Mouse (Mus musculus) liver, embryonic 12.5 days (tissue): ENCODE results near the gene Orai1. TPM values are rescaled to one million over a fixed set of nuclear protein-coding genes. Genes with fewer than 3 reads are reported as not detected.

Experiments
- ATAC-seq: fragments of 200-750 bp; cut with Nextera tagmentation; 2 replicates; pipeline ENCODE4 v1.8.0; 2017; ENCODE audit warnings: moderate number of reproducible peaks, mild to moderate bottlenecking, moderate library complexity
- H3K27ac ChIP-seq: fragments of 300-500 bp; sonication (generic); 2 replicates; pipeline ENCODE4 v1.5.1; 2016; ENCODE audit warnings: mild to moderate bottlenecking
- H3K27me3 ChIP-seq: fragments of 300-500 bp; sonication (generic); replicated peaks from 2 replicates; pipeline ENCODE4 v1.6.1; 2016; ENCODE audit warnings: mild to moderate bottlenecking, moderate library complexity
- H3K36me3 ChIP-seq: fragments of 300-500 bp; sonication (generic); 2 replicates; pipeline ENCODE4 v1.6.1; 2016; ENCODE audit warnings: mild to moderate bottlenecking, moderate library complexity
- H3K4me1 ChIP-seq: fragments of 300-500 bp; sonication (generic); 2 replicates; pipeline ENCODE4 v1.6.1; 2016
- H3K4me2 ChIP-seq: fragments of 300-500 bp; sonication (generic); 2 replicates; pipeline ENCODE4 v1.6.1; 2016; ENCODE audit warnings: mild to moderate bottlenecking, moderate library complexity
- H3K4me3 ChIP-seq: fragments of 300-500 bp; sonication (generic); 2 replicates; pipeline ENCODE4 v1.5.1; 2016; ENCODE audit warnings: mild to moderate bottlenecking, moderate library complexity
- H3K9ac ChIP-seq: fragments of 300-500 bp; sonication (generic); 2 replicates; pipeline ENCODE4 v1.6.1; 2016; ENCODE audit warnings: mild to moderate bottlenecking, moderate library complexity
- H3K9me3 ChIP-seq: fragments of 300-500 bp; sonication (generic); replicated peaks from 2 replicates; pipeline ENCODE4 v1.6.1; 2016; ENCODE audit warnings: mild to moderate bottlenecking, moderate library complexity
- whole genome bisulfite sequencing: fragments of 180-500 bp; shearing (Covaris S2); methylation state at CpG from one replicate; pipeline ENCODE4 v1.1.7; 2016; ENCODE audit not compliant: insufficient replicate concordance; 5-methylcytosine and 5-hydroxymethylcytosine counted together
- polyA plus RNA-seq: library from polyadenylated mRNA; unstranded; fragments of >200 nt; fragmentation: Nextera tagmentation; extraction: Ambion mirVana; gene quantifications from 2 replicates; pipeline ENCODE4 v1.2.1, GENCODE M21; 2016

Gene Orai1
- polyA plus RNA-seq, 1 experiment from 2014 or later, result 11.6 TPM

DNA sequence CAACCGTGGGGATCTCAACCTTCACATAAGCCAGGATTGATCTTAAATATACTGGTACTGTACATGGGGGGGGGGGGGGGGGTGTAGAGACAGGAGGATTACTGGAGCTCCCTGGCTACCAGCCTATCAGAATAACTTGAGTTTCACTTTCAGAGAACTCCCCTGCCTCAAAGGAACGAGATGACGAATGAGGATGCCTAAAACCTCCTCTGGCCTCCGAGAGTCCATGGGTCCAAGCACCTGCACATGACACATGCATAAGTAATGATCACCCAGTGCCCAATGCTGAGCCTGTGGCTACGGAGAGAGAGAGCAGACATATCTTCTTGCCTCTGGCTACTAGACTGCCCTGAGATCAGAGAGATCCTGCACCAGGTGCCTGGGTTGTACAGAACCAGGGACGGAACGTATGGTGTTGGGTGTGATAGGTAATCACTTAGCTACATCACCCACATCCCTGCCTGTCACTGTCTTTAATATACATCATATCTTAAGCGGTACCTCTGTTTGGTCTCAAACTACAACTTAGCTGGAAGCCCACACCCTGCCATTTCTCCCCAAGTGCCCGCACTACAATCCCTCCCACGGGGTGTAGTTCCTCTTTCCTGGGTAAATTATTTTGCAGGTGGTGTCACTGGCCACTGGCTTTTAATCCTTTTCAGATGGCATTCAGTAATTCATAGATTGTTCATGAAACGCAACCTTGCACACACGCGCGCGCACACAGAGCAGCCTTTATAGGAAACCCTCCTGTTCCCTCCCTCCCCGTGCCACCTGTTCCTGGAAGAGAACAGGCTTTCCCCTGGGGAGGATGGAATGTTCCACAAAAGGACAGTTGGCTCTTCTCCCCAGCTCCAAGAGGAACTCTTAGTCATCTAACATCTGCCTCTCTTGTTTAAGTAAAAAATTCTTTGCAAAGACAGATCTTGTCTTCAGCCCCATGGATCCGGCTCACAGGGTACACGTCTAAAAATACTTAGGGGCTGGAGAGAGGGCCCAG is 17.4 kb upstream of the Orai1 start:
- WGBS, result 74% methylated on average over 18 of the region's 18 CpGs
- no peak for ATAC-seq

DNA sequence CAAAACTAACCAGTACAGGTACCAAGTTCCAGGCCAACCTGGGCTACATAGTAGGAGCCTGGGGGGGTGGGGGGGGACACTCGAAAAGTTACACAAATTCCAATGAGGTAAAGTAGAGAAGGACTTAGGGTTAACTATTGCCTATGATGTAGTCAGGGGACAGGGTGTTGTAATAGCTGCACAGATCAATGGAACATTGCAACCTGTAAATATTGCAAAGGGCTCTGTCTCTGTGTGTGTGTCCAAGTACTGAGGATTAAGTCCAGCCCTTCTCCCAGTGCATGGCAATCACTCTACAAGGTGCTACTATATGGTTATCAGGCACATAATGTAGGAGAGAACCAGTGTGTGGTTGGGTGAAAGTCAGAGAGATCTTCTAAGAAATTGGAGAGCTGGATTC is 14.0 kb upstream of the Orai1 start:
- ATAC-seq, result peak; percentile 72; the same call in 1 of the 2 replicates
- Histone ChIP-seq H3K4me1 (0 out of 2 replicates have a peak, but pooled peaks cover 1% of the 10 kb centered on the region), H3K9me3 (no peaks in the 10 kb centered on the region), H3K4me3 (no peak overlapping the region), H3K27me3 (0 out of 2 replicates have a peak, but pooled peaks cover 6% of the 10 kb centered on the region), H3K4me2 (no peak overlapping the region), H3K36me3 (no peaks in the 10 kb centered on the region), H3K27ac (0 out of 2 replicates have a peak overlapping the region, but pooled peaks have one; percentile 28), H3K9ac (no peak overlapping the region)
- WGBS, result 22% methylated on average over 1 of the region's 1 CpGs

More for the DNA sequence above, 17.4 kb upstream of the Orai1 start:
- Histone ChIP-seq H3K27ac (no peak overlapping the region), H3K9ac (no peak overlapping the region), H3K4me3 (no peak overlapping the region), H3K27me3 (0 out of 2 replicates have a peak, but pooled peaks cover 4% of the 10 kb centered on the region), H3K36me3 (no peaks in the 10 kb centered on the region), H3K4me1 (peaks cover 8% of the 10 kb centered on the region; the same call in 1 of the 2 replicates), H3K4me2 (no peak overlapping the region), H3K9me3 (no peaks in the 10 kb centered on the region)

DNA sequence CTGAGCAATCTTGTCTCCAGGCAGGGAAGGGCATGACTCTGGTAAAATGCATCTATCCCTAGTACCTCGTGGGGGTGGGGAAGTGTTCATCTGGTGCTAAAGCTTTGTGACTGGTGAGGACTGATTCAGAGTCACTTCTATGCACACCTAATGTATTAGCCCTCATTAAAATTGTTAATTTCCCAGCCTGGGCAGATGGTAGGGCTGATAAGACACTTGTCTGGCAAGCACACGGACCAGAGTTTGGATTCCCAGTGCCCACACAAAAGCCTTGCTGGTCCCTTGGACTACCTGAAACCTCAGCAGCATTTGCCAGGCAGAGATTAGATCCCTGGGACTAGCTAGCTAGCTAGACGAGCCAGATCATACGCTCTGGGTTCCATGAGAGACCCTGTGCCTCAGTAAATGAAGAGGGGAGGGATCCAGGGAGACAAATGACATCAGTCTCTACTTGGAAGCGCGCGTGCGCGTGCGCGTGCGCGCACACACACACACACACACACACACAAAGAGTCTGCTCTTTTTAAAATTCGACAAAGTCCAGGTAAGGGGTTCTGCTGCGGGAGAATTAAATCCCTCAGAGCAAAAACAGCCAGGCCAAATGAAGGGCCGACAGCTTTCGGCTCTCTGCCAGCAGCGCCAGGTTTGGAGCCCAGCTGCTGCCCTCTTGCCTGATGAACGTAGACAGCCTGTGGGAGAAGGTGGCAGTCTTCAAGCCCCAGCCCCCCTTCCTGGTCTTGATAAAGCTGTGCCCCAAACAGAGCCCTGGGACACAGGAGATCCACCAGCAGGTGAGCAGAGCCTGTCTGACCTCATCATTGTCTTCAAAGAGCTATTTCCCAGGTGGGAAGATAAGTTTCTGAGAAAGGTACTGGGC is 8.9 kb upstream of the Orai1 start:
- WGBS, result 61% methylated on average over 19 of the region's 19 CpGs
- Histone ChIP-seq H3K9me3 (no peaks in the 10 kb centered on the region), H3K36me3 (no peaks in the 10 kb centered on the region), H3K4me1 (peaks cover 7% of the 10 kb centered on the region; the same call in 1 of the 2 replicates), H3K27ac (no peak overlapping the region), H3K4me3 (no peak overlapping the region), H3K9ac (no peak overlapping the region), H3K27me3 (peaks cover 14% of the 10 kb centered on the region; the same call in 1 of the 2 replicates), H3K4me2 (no peak overlapping the region)
- ATAC-seq, result no peak

DNA sequence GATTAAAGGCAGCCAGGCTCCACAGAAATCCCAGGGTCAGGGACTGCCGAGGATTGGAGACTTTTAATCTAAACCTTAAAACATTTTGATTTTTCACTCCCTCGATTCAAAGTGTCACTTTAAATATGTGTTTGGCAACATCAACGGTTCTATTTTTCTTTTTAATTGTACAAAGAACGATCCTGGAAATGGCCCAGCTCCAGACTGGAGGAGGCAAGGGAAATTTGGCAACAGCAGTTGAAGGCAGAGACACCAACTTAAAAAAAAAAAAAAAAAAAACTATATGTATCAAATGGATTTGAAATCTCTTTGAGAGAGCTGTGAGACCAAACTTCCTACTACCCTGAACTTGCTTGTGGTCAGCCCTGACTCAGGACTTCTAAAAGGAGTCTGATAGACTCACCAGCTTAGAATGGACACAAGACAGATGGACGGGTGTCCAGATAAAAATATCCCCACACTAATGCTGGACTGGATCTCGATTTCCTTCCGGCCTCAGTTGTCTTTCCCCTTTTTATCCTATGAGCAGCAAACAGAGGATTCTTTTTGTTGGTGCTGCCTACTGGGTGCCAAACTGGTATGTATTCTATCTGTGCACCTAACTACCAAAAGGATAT is 5.9 kb upstream of the Orai1 start:
- ATAC-seq, result no peak

DNA sequence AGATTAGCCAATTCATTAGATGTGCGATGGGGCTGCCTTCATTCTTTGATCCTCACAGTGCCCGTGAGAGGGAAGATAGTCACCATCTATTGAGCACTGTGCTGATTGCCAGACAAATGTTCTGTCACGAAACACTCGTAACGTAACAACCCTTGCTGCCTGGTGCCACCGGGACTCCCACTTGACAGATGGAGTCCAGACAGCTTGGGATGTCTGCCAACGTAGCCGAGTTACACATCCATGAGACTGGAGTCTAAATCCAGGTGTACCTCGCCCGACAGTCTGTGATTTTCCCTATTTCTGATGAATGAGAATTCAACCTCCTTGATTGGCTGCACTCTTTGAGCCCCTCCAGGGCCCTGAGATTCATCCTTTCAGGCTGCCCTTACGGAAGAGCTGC is 5.0 kb upstream of the Orai1 start:
- WGBS, result 74% methylated on average over 11 of the region's 11 CpGs

More for the DNA sequence above, 5.9 kb upstream of the Orai1 start:
- Histone ChIP-seq H3K27me3 (peaks cover 14% of the 10 kb centered on the region; the same call in 1 of the 2 replicates), H3K4me2 (no peak overlapping the region), H3K27ac (no peak overlapping the region), H3K4me3 (no peak overlapping the region), H3K36me3 (no peaks in the 10 kb centered on the region), H3K4me1 (peaks cover 13% of the 10 kb centered on the region), H3K9me3 (no peaks in the 10 kb centered on the region), H3K9ac (no peak overlapping the region)
- 57% methylated on average over 7 of the region's 7 CpGs for WGBS

DNA sequence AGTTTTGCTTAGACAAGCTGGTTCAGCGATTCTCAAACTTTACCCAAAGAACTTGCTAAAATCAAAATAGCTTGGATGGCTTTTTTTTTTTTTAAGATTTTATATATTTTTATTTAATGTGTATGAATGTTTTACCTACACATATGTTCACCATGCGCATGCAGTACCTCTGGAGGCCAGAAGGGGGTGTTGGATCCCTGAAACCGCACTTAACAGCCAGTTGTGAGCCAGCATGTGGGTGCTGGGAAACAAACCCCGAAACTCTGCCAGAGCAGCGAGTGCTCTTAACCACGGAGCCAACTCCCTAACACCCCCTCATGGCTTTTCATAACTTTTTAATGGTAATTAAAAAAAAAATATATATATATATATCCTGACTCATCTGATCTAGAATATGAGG is 4.1 kb upstream of the Orai1 start:
- peaks cover 26% of the 10 kb centered on the region for H3K4me1 ChIP-seq
- no peak overlapping the region for H3K27ac ChIP-seq
- no peaks in the 10 kb centered on the region for H3K36me3 ChIP-seq
- no peak overlapping the region for H3K4me3 ChIP-seq
- H3K27me3 ChIP-seq, result peaks cover 14% of the 10 kb centered on the region; the same call in 1 of the 2 replicates
- H3K9me3 ChIP-seq, result no peaks in the 10 kb centered on the region
- no peak overlapping the region for H3K9ac ChIP-seq
- no peak overlapping the region for H3K4me2 ChIP-seq
- WGBS, result 83% methylated on average over 6 of the region's 6 CpGs
- no peak for ATAC-seq

More for the DNA sequence above, 5.0 kb upstream of the Orai1 start:
- Histone ChIP-seq H3K4me2 (no peak overlapping the region), H3K27me3 (peaks cover 14% of the 10 kb centered on the region; the same call in 1 of the 2 replicates), H3K27ac (no peak overlapping the region), H3K4me1 (peaks cover 20% of the 10 kb centered on the region), H3K9ac (no peak overlapping the region), H3K9me3 (no peaks in the 10 kb centered on the region), H3K36me3 (no peaks in the 10 kb centered on the region), H3K4me3 (no peak overlapping the region)
- no peak for ATAC-seq

DNA sequence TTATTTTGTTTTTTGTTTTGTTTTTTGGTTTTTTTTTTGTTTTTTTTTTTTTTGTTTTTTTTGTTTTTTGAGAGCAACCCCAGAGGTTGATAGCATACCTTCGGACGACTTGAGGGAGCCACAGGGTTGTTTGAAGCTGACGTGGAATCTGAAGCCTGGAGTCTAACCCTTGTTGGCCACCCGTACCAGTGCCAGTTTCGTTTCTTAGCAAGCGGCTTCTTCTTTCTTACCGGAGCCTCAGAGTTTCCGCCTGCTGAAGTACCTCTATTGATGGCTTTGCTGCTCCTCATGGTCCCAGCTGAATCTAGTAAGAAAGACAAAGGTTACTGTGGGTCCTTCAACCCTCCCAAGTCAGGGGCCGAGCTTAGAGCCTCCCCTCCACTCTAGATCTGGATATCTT is 3.2 kb upstream of the Orai1 start:
- no peak for ATAC-seq
- H3K9me3 ChIP-seq, result no peaks in the 10 kb centered on the region
- H3K27ac ChIP-seq, result no peak overlapping the region
- no peaks in the 10 kb centered on the region for H3K36me3 ChIP-seq
- peaks cover 28% of the 10 kb centered on the region for H3K4me1 ChIP-seq
- H3K4me3 ChIP-seq, result no peak overlapping the region
- WGBS, result 86% methylated on average over 9 of the region's 9 CpGs
- no peak overlapping the region for H3K4me2 ChIP-seq
- H3K27me3 ChIP-seq, result peaks cover 6% of the 10 kb centered on the region; the same call in 1 of the 2 replicates
- H3K9ac ChIP-seq, result no peak overlapping the region

DNA sequence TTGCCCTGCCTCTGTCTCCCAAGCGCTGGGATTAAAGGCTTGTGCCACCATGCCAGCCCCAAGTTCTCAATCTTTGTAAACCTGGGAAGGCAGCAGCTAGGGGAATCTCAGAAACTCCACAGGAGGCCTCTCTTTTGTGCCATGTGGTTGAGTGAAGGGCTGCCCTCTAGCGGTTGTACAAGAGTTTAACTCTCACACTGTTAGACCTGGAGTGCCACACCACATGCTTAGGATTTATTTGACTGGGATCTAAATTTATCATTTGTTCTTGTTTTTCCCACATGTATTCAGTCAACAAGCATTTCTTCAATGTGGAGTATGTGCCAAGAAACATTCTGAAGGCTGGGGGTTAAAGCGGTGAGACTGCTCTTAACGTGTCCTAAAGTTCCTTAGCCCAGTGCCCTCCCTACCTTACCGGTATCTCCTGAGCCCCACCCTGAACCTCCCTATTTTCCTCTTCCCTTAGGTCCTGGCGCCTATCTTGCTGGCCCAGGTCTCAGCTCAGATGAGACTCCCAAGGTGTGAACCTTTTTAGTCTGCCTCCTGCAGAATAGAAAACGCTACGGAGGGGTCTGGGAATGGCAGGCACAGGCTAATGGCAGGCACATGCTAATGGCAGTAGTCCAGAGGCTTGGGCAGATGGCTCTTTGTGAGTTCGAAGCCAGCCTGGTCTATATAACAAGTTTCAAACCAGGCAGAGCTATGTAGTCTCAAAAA is 1.1 kb upstream of the Orai1 start:
- WGBS, result 32% methylated on average over 9 of the region's 9 CpGs
- peak overlapping the region; percentile 85; the same call in 1 of the 2 replicates for H3K9ac ChIP-seq

DNA sequence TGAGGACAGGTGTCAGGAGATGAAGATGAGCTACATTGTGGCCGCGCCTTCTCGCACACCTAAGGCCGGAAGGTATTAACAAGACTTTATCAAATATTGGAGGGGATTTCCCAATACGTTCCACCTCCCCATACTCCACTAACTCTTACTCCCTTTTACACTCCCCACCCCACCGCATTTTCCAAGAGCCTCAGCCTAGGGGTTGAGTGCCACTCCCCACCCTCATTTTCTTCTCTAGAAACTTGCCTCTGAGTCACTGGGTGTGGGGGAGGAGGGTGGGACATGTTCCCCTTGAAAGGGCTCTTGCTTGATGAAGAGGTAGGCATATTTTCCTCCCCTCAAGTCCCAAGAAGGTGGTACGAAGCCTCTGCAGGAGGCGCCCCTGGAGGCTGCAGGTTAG is 1.0 kb downstream of the Orai1 start:
- H3K27me3 ChIP-seq, result no peaks in the 10 kb centered on the region
- no peaks in the 10 kb centered on the region for H3K9me3 ChIP-seq
- H3K9ac ChIP-seq, result peak overlapping the region; percentile 85
- ATAC-seq, result no peak
- H3K4me3 ChIP-seq, result peak overlapping the region; percentile 71
- H3K36me3 ChIP-seq, result no peaks in the 10 kb centered on the region
- H3K4me2 ChIP-seq, result peak overlapping the region; percentile 95
- WGBS, result 19% methylated on average over 8 of the region's 8 CpGs
- peaks cover 67% of the 10 kb centered on the region for H3K4me1 ChIP-seq
- peak overlapping the region; percentile 91 for H3K27ac ChIP-seq

More for the DNA sequence above, 1.1 kb upstream of the Orai1 start:
- peaks cover 49% of the 10 kb centered on the region for H3K4me1 ChIP-seq
- H3K9me3 ChIP-seq, result no peaks in the 10 kb centered on the region
- H3K36me3 ChIP-seq, result no peaks in the 10 kb centered on the region
- no peaks in the 10 kb centered on the region for H3K27me3 ChIP-seq
- no peak for ATAC-seq
- peak overlapping the region; percentile 81 for H3K27ac ChIP-seq
- peak overlapping the region; percentile 95; the same call in 1 of the 2 replicates for H3K4me2 ChIP-seq
- no peak overlapping the region for H3K4me3 ChIP-seq

DNA sequence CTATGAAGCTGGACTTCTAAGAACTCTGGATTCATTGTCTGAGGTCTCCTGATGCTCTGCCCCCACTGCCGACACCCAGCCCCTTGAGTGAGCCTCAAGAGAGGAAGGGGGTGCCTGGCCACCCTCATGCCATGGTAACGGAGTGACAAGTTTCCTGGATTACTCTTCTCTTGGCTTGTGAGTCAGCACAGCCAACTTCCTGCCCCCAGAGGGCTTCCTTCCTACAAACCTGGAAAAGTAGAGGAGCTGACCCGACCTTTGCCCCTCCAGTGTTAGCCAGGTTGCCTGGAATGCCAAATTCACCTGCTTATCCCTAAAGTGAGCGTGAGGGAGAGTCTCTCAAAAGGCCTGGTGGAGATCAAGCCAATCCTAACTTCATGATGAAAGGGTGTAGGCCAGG is 2.6 kb downstream of the Orai1 start:
- H3K9me3 ChIP-seq, result no peaks in the 10 kb centered on the region
- no peak for ATAC-seq
- WGBS, result 42% methylated on average over 4 of the region's 4 CpGs
- H3K4me3 ChIP-seq, result no peak overlapping the region
- H3K4me2 ChIP-seq, result peak overlapping the region; percentile 95
- H3K27me3 ChIP-seq, result no peaks in the 10 kb centered on the region
- H3K9ac ChIP-seq, result no peak overlapping the region
- H3K4me1 ChIP-seq, result peaks cover 67% of the 10 kb centered on the region
- no peaks in the 10 kb centered on the region for H3K36me3 ChIP-seq
- H3K27ac ChIP-seq, result no peak overlapping the region
